Comparison of ENCODE assay signal across 8 mouse cellular contexts in the genomic region with DNA sequence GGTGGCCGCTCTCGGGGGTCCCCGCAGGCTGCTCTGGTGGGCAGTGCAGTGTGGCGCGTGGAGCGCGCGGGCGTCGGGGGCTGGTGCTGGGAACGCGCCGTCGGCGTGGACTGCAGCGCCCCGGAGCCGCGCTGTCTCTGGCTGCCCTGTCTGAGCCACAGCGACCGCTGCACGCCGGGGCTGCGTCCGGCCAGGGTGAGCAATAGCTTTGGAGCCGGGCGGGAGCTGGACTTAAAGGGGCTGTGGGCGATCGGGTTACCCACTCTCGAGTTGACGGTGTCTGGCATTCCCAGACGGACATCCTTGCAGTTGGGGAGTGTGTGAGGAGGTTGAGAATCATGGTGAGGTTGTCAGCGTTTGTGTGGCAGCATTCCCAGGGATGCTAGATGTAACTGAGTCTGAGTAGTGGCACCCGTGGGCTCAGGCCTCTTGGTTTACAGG. TPM values are rescaled to one million over a fixed set of nuclear protein-coding genes. Genes with fewer than 3 reads are reported as not detected.
A peak's percentile ranks its signal among the peaks of the same experiment; 100 is the strongest.
DNase-seq lines count a peak whose midpoint lies in the region; ATAC-seq and TF ChIP-seq lines count a peak whose summit lies in the region.

No protein-coding gene starts in this region.

- peak; percentile 37 for ATAC-seq in kidney, embryonic 15.5 days (replicated peaks; ENCODE audit: low FRiP score)
- peak; percentile 14 for ATAC-seq in heart, embryonic 16.5 days (replicated peaks; ENCODE audit: extremely low read depth, insufficient read depth, low FRiP score)
- ATAC-seq in liver, embryonic 14.5 days (ENCODE audit: insufficient read depth), result peak; percentile 47; the same call in 1 of the 2 replicates
- no peak for ATAC-seq in stomach, embryonic 15.5 days (ENCODE audit: insufficient read depth, low FRiP score, low read depth)
- ATAC-seq in erythroid progenitor cell, adult 5-6 weeks (replicated peaks; ENCODE audit: low FRiP score, poor library complexity, severe bottlenecking), result no peak

- no peak for TF ChIP-seq CTCF in liver, embryonic 14.5 days (IDR thresholded peaks at IDR 0.05; ENCODE audit: low read depth)

- H3K9ac ChIP-seq in kidney, embryonic 15.5 days, result peak overlapping the region; percentile 80
- H3K9ac ChIP-seq in heart, embryonic 16.5 days (ENCODE audit: low read length), result peak overlapping the region; percentile 83
- H3K9ac ChIP-seq in liver, embryonic 14.5 days (replicated peaks), result peak overlapping the region; percentile 83
- peak overlapping the region; percentile 53 for H3K9ac ChIP-seq in stomach, embryonic 15.5 days

- no peak for DNase-seq in kidney, adult 18-20 months
- peak; percentile 70 for DNase-seq in adrenal gland, postnatal 14 days
- no peak for DNase-seq in liver, embryonic 14.5 days (ENCODE audit: low read depth in 3 of 3, low spot score in 3 of 3)
- no peak for DNase-seq in frontal cortex, postnatal 10 days (ENCODE audit: low spot score in 2 of 2)

- H3K27ac ChIP-seq in kidney, embryonic 15.5 days, result peak overlapping the region; percentile 93
- peak overlapping the region; percentile 94 for H3K27ac ChIP-seq in heart, embryonic 16.5 days (ENCODE audit: low read length)
- peak overlapping the region; percentile 98 for H3K27ac ChIP-seq in liver, embryonic 14.5 days
- peak overlapping the region; percentile 90 for H3K27ac ChIP-seq in stomach, embryonic 15.5 days

- peak overlapping the region; percentile 71 for H3K4me3 ChIP-seq in kidney, embryonic 15.5 days (replicated peaks)
- H3K4me3 ChIP-seq in heart, embryonic 16.5 days (ENCODE audit: low read length), result peak overlapping the region; percentile 69
- H3K4me3 ChIP-seq in liver, embryonic 14.5 days (ENCODE audit: insufficient read depth in 1 of 2, low read depth in 2 of 2, low read length in 2 of 2), result peak overlapping the region; percentile 75 to 95
- peak overlapping the region; percentile 59 for H3K4me3 ChIP-seq in stomach, embryonic 15.5 days (replicated peaks)

- peaks cover 88% of the 10 kb centered on the region for H3K4me1 ChIP-seq in kidney, embryonic 15.5 days
- H3K4me1 ChIP-seq in heart, embryonic 16.5 days (ENCODE audit: control insufficient read depth, insufficient read depth, low read length), result peaks cover 70% of the 10 kb centered on the region
- peaks cover 57 to 73% of the 10 kb centered on the region in 2 experiments for H3K4me1 ChIP-seq in liver, embryonic 14.5 days (replicated peaks; ENCODE audit: control insufficient read depth in 2 of 2, insufficient read depth in 2 of 2, low read length in 1 of 2)
- peaks cover 68% of the 10 kb centered on the region for H3K4me1 ChIP-seq in stomach, embryonic 15.5 days

- TF ChIP-seq EP300 in liver, embryonic 14.5 days (IDR thresholded peaks at IDR 0.05; ENCODE audit: low read depth), result no peak

- H3K27me3 ChIP-seq in kidney, embryonic 15.5 days, result no peaks in the 10 kb centered on the region
- H3K27me3 ChIP-seq in heart, embryonic 16.5 days (ENCODE audit: control insufficient read depth, insufficient read depth, low read length), result no peaks in the 10 kb centered on the region
- no peaks in the 10 kb centered on the region for H3K27me3 ChIP-seq in liver, embryonic 14.5 days (ENCODE audit: control insufficient read depth, insufficient read depth, low read length)
- H3K27me3 ChIP-seq in stomach, embryonic 15.5 days (replicated peaks), result no peaks in the 10 kb centered on the region

- H3K4me2 ChIP-seq in kidney, embryonic 15.5 days, result peak overlapping the region; percentile 79
- H3K4me2 ChIP-seq in heart, embryonic 16.5 days (ENCODE audit: low read depth, low read length), result peak overlapping the region; percentile 67
- peak overlapping the region; percentile 92 for H3K4me2 ChIP-seq in liver, embryonic 14.5 days (ENCODE audit: low read depth)
- peak overlapping the region; percentile 79 for H3K4me2 ChIP-seq in stomach, embryonic 15.5 days

- peaks cover 23% of the 10 kb centered on the region for H3K36me3 ChIP-seq in kidney, embryonic 15.5 days
- peaks cover 15% of the 10 kb centered on the region for H3K36me3 ChIP-seq in heart, embryonic 16.5 days (ENCODE audit: control insufficient read depth, insufficient read depth)
- peaks cover 16% of the 10 kb centered on the region for H3K36me3 ChIP-seq in liver, embryonic 14.5 days (replicated peaks; ENCODE audit: control insufficient read depth, insufficient read depth, low read depth)
- H3K36me3 ChIP-seq in stomach, embryonic 15.5 days, result peaks cover 12% of the 10 kb centered on the region

- under 1% methylated on average over 34 of the region's 34 CpGs for WGBS in kidney, embryonic 15.5 days
- under 1% methylated on average over 33 of the region's 34 CpGs for WGBS in heart, embryonic 16.5 days
- WGBS in liver, embryonic 14.5 days (ENCODE audit: insufficient replicate concordance), result under 1% methylated on average over 34 of the region's 34 CpGs
- 2% methylated on average over 34 of the region's 34 CpGs for WGBS in stomach, embryonic 15.5 days

- no peaks in the 10 kb centered on the region for H3K9me3 ChIP-seq in kidney, embryonic 15.5 days (replicated peaks)
- H3K9me3 ChIP-seq in heart, embryonic 16.5 days (replicated peaks; ENCODE audit: control insufficient read depth, low read length), result no peaks in the 10 kb centered on the region
- H3K9me3 ChIP-seq in liver, embryonic 14.5 days (ENCODE audit: control insufficient read depth, low read length), result no peaks in the 10 kb centered on the region
- no peaks in the 10 kb centered on the region for H3K9me3 ChIP-seq in stomach, embryonic 15.5 days

RNA-seq across cellular contexts. Expression of a gene that starts 25.1 kb away (rescaled TPM):
- polyA plus RNA-seq in kidney, embryonic 15.5 days (2015; fragmentation: Nextera tagmentation; extraction: Ambion mirVana), result 4.6 and 5.9 TPM in 2 replicates
- total RNA-seq in adrenal gland, postnatal 14 days (2021), result 31.4 and 32.8 TPM in 2 replicates
- polyA plus RNA-seq in heart, embryonic 16.5 days (2015; fragmentation: Nextera tagmentation; extraction: Ambion mirVana), result 5.5 and 6.1 TPM in 2 replicates
- polyA plus RNA-seq in liver, embryonic 14.5 days (2012; rRNA removed), result 17.5 and 21.2 TPM in 2 replicates
- polyA plus RNA-seq in liver, embryonic 14.5 days (2014; fragmentation: Nextera tagmentation; extraction: Ambion mirVana), result 7.3 and 7.9 TPM in 2 replicates
- 6.1 and 6.2 TPM in 2 replicates for polyA plus RNA-seq in stomach, embryonic 15.5 days (2015; fragmentation: Nextera tagmentation; extraction: Ambion mirVana)
- 76.8 and 82.6 TPM in 2 replicates for total RNA-seq in erythroid progenitor cell, adult 5-6 weeks (2015; ENCODE audit: low replicate concordance)
- 65.7 and 71.1 TPM in 2 replicates for total RNA-seq in erythroid progenitor cell, adult 5-6 weeks (2017; ENCODE audit: low replicate concordance)

RNA-seq across cellular contexts. Expression of a gene that starts 59.7 kb away (rescaled TPM):
- 0.49 and 0.84 TPM in 2 replicates for polyA plus RNA-seq in kidney, embryonic 15.5 days (2015; fragmentation: Nextera tagmentation; extraction: Ambion mirVana)
- total RNA-seq in adrenal gland, postnatal 14 days (2021), result not detected in 2 replicates
- 0.92 and 1.2 TPM in 2 replicates for polyA plus RNA-seq in heart, embryonic 16.5 days (2015; fragmentation: Nextera tagmentation; extraction: Ambion mirVana)
- polyA plus RNA-seq in liver, embryonic 14.5 days (2012; rRNA removed), result 0.02 TPM in 1 of 2 replicates, not detected in the other
- not detected in 2 replicates for polyA plus RNA-seq in liver, embryonic 14.5 days (2014; fragmentation: Nextera tagmentation; extraction: Ambion mirVana)
- 0.71 and 0.89 TPM in 2 replicates for polyA plus RNA-seq in stomach, embryonic 15.5 days (2015; fragmentation: Nextera tagmentation; extraction: Ambion mirVana)
- total RNA-seq in erythroid progenitor cell, adult 5-6 weeks (2015; ENCODE audit: low replicate concordance), result not detected in 2 replicates
- not detected in 2 replicates for total RNA-seq in erythroid progenitor cell, adult 5-6 weeks (2017; ENCODE audit: low replicate concordance)

Comparison
In these comparisons a context has a peak if more than half of its experiments do, and no peak if none do; other contexts are left out.
1. ATAC-seq: peak in kidney, embryonic 15.5 days (single experiment), heart, embryonic 16.5 days (single experiment) and liver, embryonic 14.5 days (single experiment); none in stomach, embryonic 15.5 days (single experiment) and erythroid progenitor cell, adult 5-6 weeks (single experiment).
2. Peak in every context shown above with its lines, with median percentiles within 50 percentile points of each other: H3K27ac ChIP-seq, H3K4me2 ChIP-seq, H3K4me3 ChIP-seq and H3K9ac ChIP-seq.